Mouse (Mus musculus): Measurements from ENCODE around the gene Nos1ap.

DNA sequence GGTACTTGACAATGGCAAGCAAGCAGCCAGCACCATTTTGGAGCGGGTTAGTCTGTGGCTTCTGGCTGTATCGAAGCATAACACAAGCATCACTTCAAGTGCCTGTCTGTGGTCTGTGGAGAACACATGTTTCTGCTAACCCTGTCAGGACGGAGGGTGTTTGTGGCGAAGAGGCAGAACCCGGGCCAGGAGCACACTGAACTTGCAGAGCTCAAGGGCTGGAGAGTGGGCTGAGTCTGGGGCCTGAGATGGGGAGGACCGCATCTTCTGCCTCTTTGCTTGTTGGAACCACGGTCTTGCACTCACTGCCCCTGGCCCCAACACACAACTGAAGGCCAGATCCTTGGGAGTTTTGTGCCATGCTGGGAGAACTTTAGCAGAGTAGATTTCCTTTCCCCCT, 20.2 kb upstream of the Nos1ap start:
- no peak for TF ChIP-seq POLR2A (IDR thresholded peaks at IDR 0.05; ENCODE audit: low read depth, low read length)
- no peak for TF ChIP-seq CTCF (conservative IDR thresholded peaks at IDR 0.05; ENCODE audit: insufficient read depth, insufficient read length, low read depth, low read length)
